Mouse (Mus musculus) liver, embryonic 15.5 days (tissue): ENCODE measurements at regions not wholly inside any gene's neighbourhood (a gene's known extent, or its start where the extent isn't known, plus 50 kb on each side); places are given as distances from the start of the nearest gene placed in this dataset.
A peak's percentile ranks its signal among the peaks of the same experiment; 100 is the strongest.

ENCODE experiments used
- ATAC-seq: fragments of 200-750 bp; cut with Nextera tagmentation; 2 replicates; pipeline ENCODE4 v1.8.0; 2017; ENCODE audit warnings: moderate number of reproducible peaks, mild to moderate bottlenecking, moderate library complexity; ENCODE audit not compliant: insufficient read depth
- H3K27ac ChIP-seq: fragments of 300-500 bp; sonication (generic); replicated peaks from 2 replicates; pipeline ENCODE4 v1.5.1; 2015; ENCODE audit warnings: mild to moderate bottlenecking, inconsistent platforms
- H3K27me3 ChIP-seq: fragments of 300-500 bp; sonication (generic); 2 replicates; pipeline ENCODE4 v1.6.1; 2015; ENCODE audit warnings: mild to moderate bottlenecking, inconsistent platforms
- H3K36me3 ChIP-seq: fragments of 300-500 bp; sonication (generic); replicated peaks from 2 replicates; pipeline ENCODE4 v1.6.1; 2015; ENCODE audit warnings: moderate library complexity, mild to moderate bottlenecking, inconsistent platforms
- H3K4me1 ChIP-seq: fragments of 300-500 bp; sonication (generic); replicated peaks from 2 replicates; pipeline ENCODE4 v1.6.1; 2015; ENCODE audit warnings: inconsistent platforms
- H3K4me2 ChIP-seq: fragments of 300-500 bp; sonication (generic); 2 replicates; pipeline ENCODE4 v1.6.1; 2015; ENCODE audit warnings: moderate library complexity, mild to moderate bottlenecking, inconsistent platforms
- H3K4me3 ChIP-seq: fragments of 300-500 bp; sonication (generic); replicated peaks from 2 replicates; pipeline ENCODE4 v1.5.1; 2015; ENCODE audit warnings: mild to moderate bottlenecking, inconsistent platforms
- H3K9ac ChIP-seq: fragments of 300-500 bp; sonication (generic); 2 replicates; pipeline ENCODE4 v1.6.1; 2015; ENCODE audit warnings: moderate library complexity, mild to moderate bottlenecking, inconsistent platforms
- H3K9me3 ChIP-seq: fragments of 300-500 bp; sonication (generic); replicated peaks from 2 replicates; pipeline ENCODE4 v1.6.1; 2016; ENCODE audit warnings: inconsistent platforms
- WGBS: fragments of 180-500 bp; shearing (Covaris S2); methylation state at CpG from one replicate; pipeline ENCODE4 v1.1.7; 2015; ENCODE audit warnings: mixed read lengths; ENCODE audit not compliant: insufficient replicate concordance; 5-methylcytosine and 5-hydroxymethylcytosine counted together

DNA sequence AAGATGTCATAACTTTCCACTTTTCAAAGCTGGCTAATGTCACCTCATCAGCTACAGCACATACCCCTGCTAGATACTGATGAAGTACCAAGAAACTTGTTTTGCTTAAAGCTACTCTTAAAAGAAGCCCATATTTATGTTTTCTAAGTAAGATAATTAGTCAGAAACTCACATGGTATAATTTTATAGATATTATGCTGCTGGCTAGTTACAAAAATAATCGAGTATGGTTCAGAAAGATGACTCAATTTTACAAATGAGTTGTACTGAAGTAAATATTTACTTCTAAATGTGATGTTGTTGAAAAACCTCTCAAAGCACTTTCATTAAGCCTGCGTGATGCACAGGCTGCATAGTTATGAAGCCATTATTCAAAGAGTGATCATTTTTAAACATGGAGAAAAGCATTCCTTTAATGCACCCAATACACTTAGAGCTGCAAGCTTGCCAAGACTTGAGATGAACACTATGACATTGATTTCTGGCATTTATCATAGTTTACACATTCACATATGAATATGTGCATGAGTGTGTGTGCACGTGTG lies 582.3 kb upstream of the Gm26657 start:
- H3K9me3 ChIP-seq: no peaks in the 10 kb centered on the region
- H3K27me3 ChIP-seq: no peaks in the 10 kb centered on the region
- ATAC-seq: no peak
- 65% methylated on average over 3 of the region's 3 CpGs for WGBS
- H3K4me2 ChIP-seq: no peak overlapping the region
- H3K4me1 ChIP-seq: no peaks in the 10 kb centered on the region
- H3K9ac ChIP-seq: no peak overlapping the region
- no peaks in the 10 kb centered on the region for H3K36me3 ChIP-seq
- no peak overlapping the region for H3K4me3 ChIP-seq
- no peak overlapping the region for H3K27ac ChIP-seq

DNA sequence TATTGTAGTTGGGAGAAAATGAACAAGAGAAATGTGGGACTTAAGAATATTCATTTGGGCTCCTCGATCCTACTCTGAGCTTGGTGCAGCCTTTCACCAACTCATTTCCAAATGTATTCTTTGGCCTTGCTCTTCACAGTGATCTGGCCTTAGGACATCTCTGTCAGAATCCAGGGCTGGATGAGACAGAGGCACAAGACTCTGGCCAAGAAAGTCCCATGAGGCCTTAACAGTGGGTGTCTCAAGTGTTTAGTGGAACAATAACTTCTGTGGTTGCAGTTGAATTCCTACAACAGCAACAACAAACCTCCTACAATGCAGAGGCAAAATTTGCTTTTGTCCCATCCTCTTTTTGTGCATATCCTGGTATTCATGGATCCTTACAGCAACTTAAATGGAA lies 589.2 kb upstream of the Gm26657 start:
- H3K9ac ChIP-seq: no peak overlapping the region
- no peak overlapping the region for H3K27ac ChIP-seq
- H3K4me3 ChIP-seq: no peak overlapping the region
- no peak for ATAC-seq
- H3K4me2 ChIP-seq: no peak overlapping the region
- H3K4me1 ChIP-seq: no peaks in the 10 kb centered on the region
- H3K27me3 ChIP-seq: no peaks in the 10 kb centered on the region
- H3K9me3 ChIP-seq: no peaks in the 10 kb centered on the region
- H3K36me3 ChIP-seq: no peaks in the 10 kb centered on the region
- 75% methylated on average over 1 of the region's 1 CpGs for WGBS

GRCm38 (mm10) chr4:56143827-56144226 lies 596.0 kb upstream of the Gm26657 start:
- no peak overlapping the region for H3K4me2 ChIP-seq

DNA sequence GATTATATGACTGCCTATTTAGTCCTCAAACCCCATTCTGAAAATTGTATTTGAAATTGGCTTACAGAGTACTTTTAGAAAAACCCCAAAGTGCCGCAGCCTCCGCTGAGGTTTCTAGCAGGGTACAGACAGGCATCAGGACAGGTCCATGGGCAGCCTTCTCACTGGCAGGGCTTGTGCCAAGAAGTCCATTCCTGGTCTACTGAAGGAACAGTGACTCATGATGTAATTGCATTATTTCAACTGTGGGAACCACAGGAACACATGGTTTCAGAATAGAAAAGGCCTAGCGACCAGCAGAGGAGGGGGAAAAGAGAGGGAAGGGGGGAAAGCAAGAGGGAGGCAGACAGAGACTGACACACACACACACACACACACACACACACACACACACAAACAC lies 603.0 kb upstream of the Gm26657 start:
- Histone ChIP-seq H3K36me3 (no peaks in the 10 kb centered on the region), H3K4me1 (no peaks in the 10 kb centered on the region), H3K27me3 (no peaks in the 10 kb centered on the region), H3K4me3 (no peak overlapping the region), H3K4me2 (no peak overlapping the region), H3K9me3 (no peaks in the 10 kb centered on the region), H3K27ac (no peak overlapping the region), H3K9ac (no peak overlapping the region)
- WGBS: 63% methylated on average over 3 of the region's 3 CpGs
- no peak for ATAC-seq

More at GRCm38 (mm10) chr4:56143827-56144226, 596.0 kb upstream of the Gm26657 start:
- no peak overlapping the region for H3K9ac ChIP-seq
- no peaks in the 10 kb centered on the region for H3K4me1 ChIP-seq
- H3K27me3 ChIP-seq: no peaks in the 10 kb centered on the region
- 71% methylated on average over 2 of the region's 2 CpGs for WGBS
- no peaks in the 10 kb centered on the region for H3K9me3 ChIP-seq
- no peak overlapping the region for H3K27ac ChIP-seq
- H3K36me3 ChIP-seq: no peaks in the 10 kb centered on the region
- H3K4me3 ChIP-seq: no peak overlapping the region
- no peak for ATAC-seq

DNA sequence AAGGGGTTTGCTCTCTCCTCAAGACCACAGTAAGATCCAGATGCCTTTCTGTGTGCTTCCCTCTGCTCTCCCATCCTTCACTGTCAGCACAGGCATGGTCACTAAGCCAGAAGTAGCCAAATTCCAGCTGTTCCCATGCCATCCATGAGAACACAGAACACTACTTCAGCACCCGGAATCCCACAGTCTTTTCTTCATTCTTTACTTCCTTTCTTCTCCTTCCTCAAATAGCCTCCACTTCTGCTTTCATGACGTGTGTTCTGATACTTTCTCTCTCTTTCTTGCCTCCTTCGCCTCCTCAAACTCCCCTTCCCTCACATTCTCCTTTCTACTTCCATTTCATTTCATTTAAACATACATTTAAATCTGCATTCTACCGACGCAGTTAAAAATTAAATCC lies 602.1 kb upstream of the Klf4 start:
- H3K9me3 ChIP-seq: no peaks in the 10 kb centered on the region
- no peak overlapping the region for H3K4me2 ChIP-seq
- no peaks in the 10 kb centered on the region for H3K27me3 ChIP-seq
- no peak overlapping the region for H3K9ac ChIP-seq
- H3K4me3 ChIP-seq: no peak overlapping the region
- 55% methylated on average over 5 of the region's 5 CpGs for WGBS
- H3K27ac ChIP-seq: no peak overlapping the region
- ATAC-seq: no peak
- no peaks in the 10 kb centered on the region for H3K36me3 ChIP-seq
- no peaks in the 10 kb centered on the region for H3K4me1 ChIP-seq

GRCm38 (mm10) chr4:56127730-56128482 lies 595.6 kb upstream of the Klf4 start:
- H3K4me2 ChIP-seq: no peak overlapping the region
- H3K4me3 ChIP-seq: no peak overlapping the region
- ATAC-seq: no peak
- H3K4me1 ChIP-seq: no peaks in the 10 kb centered on the region
- no peak overlapping the region for H3K9ac ChIP-seq
- 51% methylated on average over 8 of the region's 8 CpGs for WGBS
- H3K36me3 ChIP-seq: no peaks in the 10 kb centered on the region
- H3K27me3 ChIP-seq: no peaks in the 10 kb centered on the region
- H3K9me3 ChIP-seq: no peaks in the 10 kb centered on the region
- H3K27ac ChIP-seq: no peak overlapping the region

DNA sequence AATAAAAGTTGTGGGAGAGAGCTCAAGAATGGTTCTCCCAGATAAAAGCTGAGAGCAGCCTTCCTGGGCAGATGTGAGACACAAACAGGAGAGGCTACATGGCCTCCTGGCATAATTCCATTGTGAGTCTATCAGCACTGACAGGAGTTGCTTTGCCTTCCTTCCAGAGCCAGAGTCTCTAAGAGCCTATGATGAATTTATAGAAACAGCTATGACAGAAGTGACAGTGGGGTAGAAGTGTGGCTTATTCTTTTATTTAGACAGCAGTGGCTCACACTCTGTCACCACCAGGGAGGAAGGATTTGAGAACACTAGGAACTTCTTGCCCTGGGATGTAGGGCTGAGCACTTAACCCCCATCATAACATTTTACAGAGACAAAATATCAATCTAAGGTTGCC lies 592.2 kb upstream of the Klf4 start:
- H3K9me3 ChIP-seq: no peaks in the 10 kb centered on the region
- no peak overlapping the region for H3K4me2 ChIP-seq
- no peaks in the 10 kb centered on the region for H3K27me3 ChIP-seq

DNA sequence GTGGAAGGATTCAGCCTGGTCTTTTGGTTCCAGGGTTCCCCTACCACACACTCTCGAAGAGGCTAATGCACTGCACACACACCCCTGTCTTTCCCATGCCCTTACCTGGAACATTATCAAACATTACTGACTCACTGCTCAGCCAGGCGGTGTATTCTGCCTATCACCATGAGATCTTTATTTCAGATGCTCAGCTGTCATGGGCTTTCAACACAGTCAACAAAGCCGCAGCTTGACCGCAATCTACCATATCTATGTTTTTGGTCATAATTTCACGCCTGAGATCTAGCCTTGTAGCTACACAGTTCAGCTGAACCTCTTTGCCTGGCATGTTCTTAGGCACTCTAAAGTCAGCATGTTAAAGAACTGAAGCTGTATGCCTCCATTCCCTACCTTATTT lies 589.9 kb upstream of the Klf4 start:
- H3K36me3 ChIP-seq: no peaks in the 10 kb centered on the region
- no peak overlapping the region for H3K4me2 ChIP-seq
- WGBS: 71% methylated on average over 5 of the region's 5 CpGs
- no peak overlapping the region for H3K27ac ChIP-seq
- H3K4me3 ChIP-seq: no peak overlapping the region
- no peak for ATAC-seq
- no peaks in the 10 kb centered on the region for H3K4me1 ChIP-seq
- H3K27me3 ChIP-seq: no peaks in the 10 kb centered on the region
- H3K9me3 ChIP-seq: no peaks in the 10 kb centered on the region
- no peak overlapping the region for H3K9ac ChIP-seq

More for the DNA sequence above, 592.2 kb upstream of the Klf4 start:
- Histone ChIP-seq H3K4me3 (no peak overlapping the region), H3K9ac (no peak overlapping the region), H3K4me1 (no peaks in the 10 kb centered on the region), H3K27ac (no peak overlapping the region), H3K36me3 (no peaks in the 10 kb centered on the region)
- no peak for ATAC-seq

DNA sequence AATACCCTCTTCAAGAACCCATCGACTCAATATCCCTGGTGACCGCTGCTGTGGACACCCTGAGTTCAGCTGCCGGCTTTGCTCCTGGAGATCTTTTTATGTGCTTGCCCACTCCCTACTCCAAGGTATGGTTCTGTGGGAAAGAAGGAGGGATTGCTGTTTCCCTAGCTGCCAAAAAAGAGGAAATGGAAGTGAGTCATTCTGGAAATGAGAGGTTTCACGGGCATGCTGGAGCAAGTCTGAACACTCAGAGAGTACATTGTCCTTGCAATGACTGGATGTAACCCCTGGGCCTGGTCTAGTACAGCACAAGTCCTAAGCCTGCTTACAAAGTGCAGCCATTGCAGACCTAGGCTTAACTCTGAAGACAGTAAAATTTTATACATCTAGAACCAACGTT lies 589.4 kb upstream of the Klf4 start:
- Histone ChIP-seq H3K4me3 (no peak overlapping the region), H3K27me3 (no peaks in the 10 kb centered on the region), H3K36me3 (no peaks in the 10 kb centered on the region), H3K9ac (no peak overlapping the region), H3K27ac (no peak overlapping the region), H3K9me3 (no peaks in the 10 kb centered on the region), H3K4me2 (no peak overlapping the region), H3K4me1 (no peaks in the 10 kb centered on the region)
- WGBS: 54% methylated on average over 5 of the region's 5 CpGs
- ATAC-seq: no peak

DNA sequence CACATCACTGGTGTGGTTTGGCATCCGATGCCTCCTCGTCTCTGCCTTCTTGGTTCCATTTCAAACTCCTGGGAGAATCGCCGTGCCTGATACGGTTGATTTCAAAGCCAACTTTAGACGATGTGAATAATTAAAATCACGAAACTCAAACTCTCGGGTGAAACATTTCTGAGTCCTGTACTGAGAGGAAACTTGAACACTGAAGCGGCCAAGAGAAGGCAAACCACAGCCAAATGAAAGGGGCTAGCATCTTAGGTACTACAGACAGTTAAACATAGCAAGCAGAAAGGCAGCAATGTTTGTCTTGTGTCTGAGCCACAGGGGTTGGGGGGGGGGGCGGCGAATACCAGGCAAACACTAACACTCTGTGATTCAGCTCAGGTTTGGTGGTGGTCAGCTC lies 588.1 kb upstream of the Klf4 start:
- no peak overlapping the region for H3K9ac ChIP-seq
- no peak overlapping the region for H3K27ac ChIP-seq
- H3K4me3 ChIP-seq: no peak overlapping the region
- no peaks in the 10 kb centered on the region for H3K36me3 ChIP-seq
- ATAC-seq: no peak
- 70% methylated on average over 11 of the region's 11 CpGs for WGBS
- no peaks in the 10 kb centered on the region for H3K27me3 ChIP-seq
- H3K4me2 ChIP-seq: no peak overlapping the region
- H3K4me1 ChIP-seq: no peaks in the 10 kb centered on the region
- H3K9me3 ChIP-seq: no peaks in the 10 kb centered on the region

GRCm38 (mm10) chr4:56113701-56114196 lies 581.5 kb upstream of the Klf4 start:
- no peaks in the 10 kb centered on the region for H3K4me1 ChIP-seq
- 11% methylated on average over 10 of the region's 10 CpGs for WGBS
- H3K27me3 ChIP-seq: no peaks in the 10 kb centered on the region
- no peaks in the 10 kb centered on the region for H3K9me3 ChIP-seq
- no peak overlapping the region for H3K9ac ChIP-seq
- H3K4me3 ChIP-seq: no peak overlapping the region
- H3K4me2 ChIP-seq: peak overlapping the region; percentile 37
- ATAC-seq: peak; percentile 44; the same call in 1 of the 2 replicates
- H3K27ac ChIP-seq: peak overlapping the region; percentile 53
- H3K36me3 ChIP-seq: no peaks in the 10 kb centered on the region
